Mouse (Mus musculus): ENCODE data around the gene Rpl37. TPM values are rescaled to one million over a fixed set of nuclear protein-coding genes. Genes with fewer than 3 reads are reported as not detected.
"Not testable (repeated sequence)": the region's sequence is repeated elsewhere in the genome, so short reads cannot be mapped to it uniquely, and the experiment has no call there.

Rpl37 gene
- polyA plus RNA-seq, 1 experiment from 2014 or later = 403 TPM

DNA sequence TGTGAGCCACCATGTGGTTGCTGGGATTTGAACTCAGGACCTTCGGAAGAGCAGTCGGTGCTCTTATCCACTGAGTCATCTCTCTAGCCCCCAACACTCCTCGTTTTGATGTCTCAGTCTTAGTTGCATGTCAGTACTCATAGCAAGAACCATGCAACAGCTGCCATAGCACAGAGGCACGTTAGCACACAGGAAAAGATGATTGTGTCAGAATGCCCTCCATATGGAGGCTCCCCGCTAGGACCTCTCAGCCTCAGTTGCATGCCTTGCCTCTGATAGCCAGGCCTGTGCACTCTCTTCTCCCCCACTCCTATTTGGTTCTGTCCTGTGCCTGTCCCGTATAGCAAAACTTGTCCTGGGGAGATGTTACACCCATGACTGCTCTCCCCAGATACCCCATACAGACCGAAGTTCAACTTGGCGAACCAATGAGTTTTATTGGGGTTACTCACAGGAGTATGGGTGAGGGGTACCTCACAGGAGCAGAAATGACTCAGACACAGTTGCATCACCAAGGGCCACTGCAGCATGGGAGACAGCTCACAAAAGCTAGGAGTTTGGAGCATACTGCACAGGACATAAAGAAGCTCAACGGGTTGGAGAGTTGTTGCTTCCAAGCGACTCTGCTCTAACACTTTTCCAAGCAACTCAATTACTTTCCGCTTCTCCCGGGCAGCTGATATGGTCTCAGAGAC lies 12.8 kb downstream of the Rpl37 start:
- WGBS = 88% methylated on average over 12 of the region's 12 CpGs
- H3K27ac ChIP-seq = no peak overlapping the region
- DNase-seq (ENCODE audit: low spot score) = peak; percentile 61
- H3K4me3 ChIP-seq = no peak overlapping the region
- no peaks in the 10 kb centered on the region for H3K9me3 ChIP-seq
- no peaks in the 10 kb centered on the region for H3K27me3 ChIP-seq (ENCODE audit: insufficient read depth, poor library complexity, severe bottlenecking)
- H3K4me1 ChIP-seq = no peaks in the 10 kb centered on the region
- H3K36me3 ChIP-seq = peaks cover 9% of the 10 kb centered on the region

- not testable (repeated sequence) for H3K4me1 ChIP-seq; H3K27ac ChIP-seq; H3K36me3 ChIP-seq; H3K9me3 ChIP-seq; H3K27me3 ChIP-seq (ENCODE audit: insufficient read depth, poor library complexity, severe bottlenecking); H3K4me3 ChIP-seq
- peak; percentile 46 for DNase-seq (ENCODE audit: low spot score)
- 59% methylated on average over 14 of the region's 14 CpGs for WGBS
Observed at GRCm38 (mm10) chr15:5130887-5131668, 14.6 kb downstream of the Rpl37 start.

DNA sequence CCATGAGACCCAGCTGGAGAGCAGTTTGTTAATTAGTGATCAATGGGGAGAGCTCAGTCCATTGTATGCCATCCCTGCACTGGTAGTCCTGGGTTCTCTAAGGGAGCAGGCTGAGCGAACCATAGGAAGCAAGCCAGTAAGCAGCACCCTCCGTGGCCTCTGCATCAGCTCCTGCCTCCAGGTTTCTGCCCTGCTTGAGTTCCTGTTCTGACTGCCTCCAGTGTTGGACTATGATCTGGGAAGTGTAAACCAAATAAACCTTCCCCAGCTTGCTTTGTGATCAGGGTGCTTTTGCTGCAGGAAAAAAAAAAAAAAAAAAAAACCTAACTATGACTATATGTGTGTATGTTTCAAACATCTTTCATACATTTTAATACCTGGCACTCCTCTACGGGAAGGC lies 16.9 kb downstream of the Rpl37 start:
- no peaks in the 10 kb centered on the region for H3K4me1 ChIP-seq
- no peaks in the 10 kb centered on the region for H3K36me3 ChIP-seq
- H3K27ac ChIP-seq = no peak overlapping the region
- no peaks in the 10 kb centered on the region for H3K27me3 ChIP-seq (ENCODE audit: insufficient read depth, poor library complexity, severe bottlenecking)
- WGBS = 77% methylated on average over 3 of the region's 3 CpGs
- no peak overlapping the region for H3K4me3 ChIP-seq
- no peaks in the 10 kb centered on the region for H3K9me3 ChIP-seq
- DNase-seq (ENCODE audit: low spot score) = peak; percentile 36

DNA sequence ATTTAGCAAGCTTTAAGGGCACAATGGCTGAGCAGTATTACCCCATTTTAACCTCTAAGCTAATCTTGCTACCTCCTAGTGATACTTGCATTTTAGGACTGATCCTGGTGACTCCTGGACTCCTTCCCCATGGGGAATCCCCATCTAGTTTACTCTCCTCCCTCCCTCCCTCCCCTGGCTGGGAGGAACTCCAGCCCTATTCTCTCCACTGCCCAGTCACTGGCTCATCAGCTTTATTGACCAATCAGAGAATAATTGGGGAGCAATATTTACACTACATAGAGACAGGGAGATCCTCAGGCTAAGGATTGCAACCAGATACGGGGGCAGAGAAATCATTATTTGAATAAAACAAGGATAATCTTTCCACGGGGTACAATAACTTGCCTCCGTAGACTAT lies 17.7 kb downstream of the Rpl37 start:
- no peaks in the 10 kb centered on the region for H3K36me3 ChIP-seq
- H3K27me3 ChIP-seq (ENCODE audit: insufficient read depth, poor library complexity, severe bottlenecking) = no peaks in the 10 kb centered on the region
- WGBS = 92% methylated on average over 3 of the region's 3 CpGs
- H3K4me3 ChIP-seq = no peak overlapping the region
- H3K27ac ChIP-seq = no peak overlapping the region
- peak; percentile 17 for DNase-seq (ENCODE audit: low spot score)
- no peaks in the 10 kb centered on the region for H3K4me1 ChIP-seq
- H3K9me3 ChIP-seq = no peaks in the 10 kb centered on the region

GRCm38 (mm10) chr15:5134945-5135483 lies 18.6 kb downstream of the Rpl37 start:
- H3K36me3 ChIP-seq = no peaks in the 10 kb centered on the region
- no peak for DNase-seq (ENCODE audit: low spot score)
- no peaks in the 10 kb centered on the region for H3K9me3 ChIP-seq
- H3K4me3 ChIP-seq = no peak overlapping the region
- 53% methylated on average over 8 of the region's 8 CpGs for WGBS
- no peaks in the 10 kb centered on the region for H3K27me3 ChIP-seq (ENCODE audit: insufficient read depth, poor library complexity, severe bottlenecking)
- H3K4me1 ChIP-seq = no peaks in the 10 kb centered on the region
- no peak overlapping the region for H3K27ac ChIP-seq

DNA sequence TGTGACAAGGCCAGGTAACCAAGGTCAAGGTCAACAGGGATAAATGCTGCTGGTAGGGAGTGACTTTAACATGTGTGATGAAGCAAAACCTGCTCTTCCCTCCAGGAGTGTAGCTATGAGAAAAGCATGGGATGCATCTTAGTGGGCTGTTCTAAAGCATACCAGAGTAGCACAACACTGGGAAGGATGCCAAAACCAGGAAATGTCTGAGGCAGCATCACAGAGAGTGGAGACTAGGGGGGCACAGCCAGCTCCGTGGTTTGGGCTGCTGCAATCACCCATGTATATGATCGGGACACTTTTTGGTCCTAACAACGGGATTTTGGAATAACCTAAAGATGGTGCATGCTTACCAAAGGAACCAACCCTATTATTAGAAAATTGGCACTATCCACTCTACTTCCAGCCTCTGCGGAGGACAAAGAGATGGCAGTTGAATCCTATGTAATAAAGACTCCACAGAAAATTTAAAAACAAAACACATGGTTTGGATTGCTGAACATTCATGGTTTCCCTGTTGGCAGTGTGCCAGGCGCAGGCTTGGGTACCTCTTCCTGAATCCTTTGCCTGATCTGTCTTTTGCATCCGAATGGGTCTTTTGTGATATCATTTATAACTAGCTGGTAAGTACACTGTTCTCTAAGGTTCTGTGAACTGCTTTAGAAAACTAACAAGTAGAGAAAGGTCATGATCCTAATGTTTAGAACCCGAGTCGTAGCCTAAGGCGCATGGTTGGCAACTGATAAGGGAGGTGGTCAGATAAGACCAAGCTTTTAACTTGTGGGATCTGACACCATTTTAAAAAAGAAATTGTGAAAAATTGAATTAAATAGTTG lies 21.8 kb downstream of the Rpl37 start:
- Histone ChIP-seq H3K4me3 (no peak overlapping the region), H3K36me3 (no peaks in the 10 kb centered on the region), H3K27me3 (ENCODE audit: insufficient read depth, poor library complexity, severe bottlenecking) (no peaks in the 10 kb centered on the region), H3K27ac (no peak overlapping the region), H3K4me1 (no peaks in the 10 kb centered on the region), H3K9me3 (no peaks in the 10 kb centered on the region)
- DNase-seq (ENCODE audit: low spot score) = no peak
- 64% methylated on average over 9 of the region's 9 CpGs for WGBS

DNA sequence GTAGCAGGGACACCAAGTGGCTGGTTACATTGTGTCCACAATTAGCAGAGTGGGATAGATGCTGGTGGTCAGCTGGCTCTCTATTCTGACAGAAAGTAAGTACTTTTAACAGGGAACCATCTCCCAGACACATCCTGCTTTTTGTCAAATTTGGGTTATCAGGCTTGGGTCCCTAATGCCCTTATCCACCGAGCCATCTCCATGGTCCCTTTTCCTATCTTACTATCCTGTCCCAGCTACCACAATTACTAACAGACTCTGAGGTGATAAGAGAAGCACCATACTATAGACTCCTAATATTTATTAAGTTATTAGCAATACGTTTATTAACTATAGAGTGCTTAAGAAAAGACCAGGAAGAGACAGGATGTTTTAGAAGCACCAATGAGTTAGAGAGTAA lies 22.9 kb downstream of the Rpl37 start:
- 57% methylated on average over 2 of the region's 2 CpGs for WGBS

GRCm38 (mm10) chr15:5139863-5140262 lies 23.4 kb downstream of the Rpl37 start:
- Histone ChIP-seq H3K27me3 (ENCODE audit: insufficient read depth, poor library complexity, severe bottlenecking) (no peaks in the 10 kb centered on the region), H3K27ac (peak overlapping the region; percentile 12; the same call in 1 of the 2 replicates), H3K9me3 (no peaks in the 10 kb centered on the region), H3K36me3 (no peaks in the 10 kb centered on the region), H3K4me3 (no peak overlapping the region), H3K4me1 (peaks cover 4% of the 10 kb centered on the region; the same call in 1 of the 2 replicates)
- DNase-seq (ENCODE audit: low spot score) = peak; percentile 80
- 70% methylated on average over 7 of the region's 7 CpGs for WGBS

More for the DNA sequence above, 22.9 kb downstream of the Rpl37 start:
- Histone ChIP-seq H3K9me3 (no peaks in the 10 kb centered on the region), H3K27ac (0 out of 2 replicates have a peak overlapping the region, but pooled peaks have one; percentile 12), H3K27me3 (ENCODE audit: insufficient read depth, poor library complexity, severe bottlenecking) (no peaks in the 10 kb centered on the region), H3K36me3 (no peaks in the 10 kb centered on the region), H3K4me3 (no peak overlapping the region), H3K4me1 (peaks cover under 1% of the 10 kb centered on the region; the same call in 1 of the 2 replicates)
- DNase-seq (ENCODE audit: low spot score) = no peak

DNA sequence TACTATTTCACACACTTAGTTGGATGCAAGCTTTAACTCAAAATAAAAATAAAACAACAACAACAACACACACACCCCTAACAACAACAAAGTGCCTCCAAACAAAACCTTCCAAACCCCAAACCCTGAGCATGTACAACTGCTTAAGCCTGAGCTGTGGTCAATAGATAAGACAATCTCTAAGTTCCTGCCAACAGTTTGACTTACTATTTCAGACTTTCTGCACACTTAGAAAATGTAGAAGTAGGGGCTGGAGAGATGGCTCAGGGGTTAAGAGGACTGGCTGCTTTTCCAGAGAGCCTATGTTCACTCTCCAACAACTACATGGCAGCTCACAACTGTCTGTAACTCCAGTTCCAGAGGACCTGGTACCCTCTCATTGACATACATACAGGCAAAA lies 23.9 kb downstream of the Rpl37 start:
- Histone ChIP-seq H3K4me1 (peaks cover 9% of the 10 kb centered on the region), H3K9me3 (no peaks in the 10 kb centered on the region), H3K4me3 (no peak overlapping the region), H3K36me3 (no peaks in the 10 kb centered on the region), H3K27ac (no peak overlapping the region), H3K27me3 (ENCODE audit: insufficient read depth, poor library complexity, severe bottlenecking) (no peaks in the 10 kb centered on the region)
- DNase-seq (ENCODE audit: low spot score) = peak; percentile 71

- H3K4me3 ChIP-seq = no peak overlapping the region
- WGBS = 48% methylated on average over 5 of the region's 5 CpGs
- peaks cover 12% of the 10 kb centered on the region for H3K4me1 ChIP-seq
- no peak overlapping the region for H3K27ac ChIP-seq
- H3K36me3 ChIP-seq = 0 out of 2 replicates have a peak, but pooled peaks cover 3% of the 10 kb centered on the region
- H3K9me3 ChIP-seq = no peaks in the 10 kb centered on the region
- no peak for DNase-seq (ENCODE audit: low spot score)
- H3K27me3 ChIP-seq (ENCODE audit: insufficient read depth, poor library complexity, severe bottlenecking) = no peaks in the 10 kb centered on the region
Observed at GRCm38 (mm10) chr15:5142047-5142446, 25.6 kb downstream of the Rpl37 start.

- 0 out of 2 replicates have a peak overlapping the region, but pooled peaks have one; percentile 94 for H3K4me3 ChIP-seq
Observed at GRCm38 (mm10) chr15:5142714-5143113, 26.3 kb downstream of the Rpl37 start.

GRCm38 (mm10) chr15:5143361-5144020 lies 27.0 kb downstream of the Rpl37 start, which contains the start of gene Prkaa1:
Gene Prkaa1, plus strand, starts transcription at chr15:5143861.
- H3K9me3 ChIP-seq = no peaks in the 10 kb centered on the region
- WGBS = under 1% methylated on average over 53 of the region's 80 CpGs
- peak within 1 kb of the TSS; percentile 94 for H3K4me3 ChIP-seq
- H3K27ac ChIP-seq = peak within 1 kb of the TSS; percentile 96
- no peaks in the 10 kb centered on the region for H3K27me3 ChIP-seq (ENCODE audit: insufficient read depth, poor library complexity, severe bottlenecking)
- peak; percentile 90 for DNase-seq (ENCODE audit: low spot score)
- H3K4me1 ChIP-seq = peaks cover 12% of the 10 kb centered on the region
- H3K36me3 ChIP-seq = 0 out of 2 replicates have a peak, but pooled peaks cover 3% of the 10 kb centered on the region

More at GRCm38 (mm10) chr15:5142714-5143113, 26.3 kb downstream of the Rpl37 start:
- H3K27me3 ChIP-seq (ENCODE audit: insufficient read depth, poor library complexity, severe bottlenecking) = no peaks in the 10 kb centered on the region
- H3K4me1 ChIP-seq = peaks cover 12% of the 10 kb centered on the region
- H3K9me3 ChIP-seq = no peaks in the 10 kb centered on the region
- H3K27ac ChIP-seq = no peak overlapping the region
- WGBS = 74% methylated on average over 5 of the region's 5 CpGs
- DNase-seq (ENCODE audit: low spot score) = no peak
- H3K36me3 ChIP-seq = 0 out of 2 replicates have a peak, but pooled peaks cover 3% of the 10 kb centered on the region

Measured in heart, embryonic 10.5 days (tissue).